Mouse (Mus musculus): ENCODE measurements around the gene Il13. TPM values are rescaled to one million over a fixed set of nuclear protein-coding genes. Genes with fewer than 3 reads are reported as not detected.

Gene Il13
- polyA plus RNA-seq, 1 experiment from 2014 or later: not detected

GRCm38 (mm10) chr11:53637046-53637802, 2.7 kb upstream of the Il13 start:
- peak; percentile 36 for DNase-seq (ENCODE audit: low spot score)
- Histone ChIP-seq H3K9me3 (ENCODE audit: control insufficient read depth, low read length) (no peaks in the 10 kb centered on the region), H3K27ac (ENCODE audit: low read depth, low read length) (no peak overlapping the region), H3K4me2 (replicated peaks; ENCODE audit: low read depth, low read length) (no peak overlapping the region), H3K4me1 (replicated peaks; ENCODE audit: control insufficient read depth, insufficient read depth, low read length) (peaks cover 6% of the 10 kb centered on the region; the same call in 1 of the 2 replicates), H3K36me3 (ENCODE audit: control insufficient read depth, insufficient read depth, low read length) (no peaks in the 10 kb centered on the region), H3K9ac (ENCODE audit: low read depth, low read length) (no peak overlapping the region), H3K4me3 (ENCODE audit: low read depth, low read length) (no peak overlapping the region), H3K27me3 (ENCODE audit: control insufficient read depth, insufficient read depth, low read length) (peaks cover 20% of the 10 kb centered on the region)
- 18% methylated on average over 21 of the region's 21 CpGs for WGBS
- ATAC-seq (ENCODE audit: low FRiP score): no peak

GRCm38 (mm10) chr11:53636183-53636646, 1.7 kb upstream of the Il13 start:
- H3K27ac ChIP-seq (ENCODE audit: low read depth, low read length): no peak overlapping the region
- DNase-seq (ENCODE audit: low spot score) (peak; percentile 28), ATAC-seq (ENCODE audit: low FRiP score) (no peak)
- peak overlapping the region; percentile 41; the same call in 1 of the 2 replicates for H3K9ac ChIP-seq (ENCODE audit: low read depth, low read length)
- peaks cover 6% of the 10 kb centered on the region; the same call in 1 of the 2 replicates for H3K4me1 ChIP-seq (replicated peaks; ENCODE audit: control insufficient read depth, insufficient read depth, low read length)
- no peaks in the 10 kb centered on the region for H3K9me3 ChIP-seq (ENCODE audit: control insufficient read depth, low read length)
- 3% methylated on average over 39 of the region's 40 CpGs for WGBS
- peak overlapping the region; percentile 62 for H3K4me2 ChIP-seq (replicated peaks; ENCODE audit: low read depth, low read length)
- peaks cover 20% of the 10 kb centered on the region for H3K27me3 ChIP-seq (ENCODE audit: control insufficient read depth, insufficient read depth, low read length)
- peak overlapping the region; percentile 29 for H3K4me3 ChIP-seq (ENCODE audit: low read depth, low read length)
- H3K36me3 ChIP-seq (ENCODE audit: control insufficient read depth, insufficient read depth, low read length): no peaks in the 10 kb centered on the region

- WGBS: 41% methylated on average over 9 of the region's 9 CpGs
- Histone ChIP-seq H3K4me1 (replicated peaks; ENCODE audit: control insufficient read depth, insufficient read depth, low read length) (peaks cover 6% of the 10 kb centered on the region; the same call in 1 of the 2 replicates), H3K4me3 (ENCODE audit: low read depth, low read length) (peak overlapping the region; percentile 29), H3K4me2 (replicated peaks; ENCODE audit: low read depth, low read length) (peak overlapping the region; percentile 62), H3K27me3 (ENCODE audit: control insufficient read depth, insufficient read depth, low read length) (peaks cover 20% of the 10 kb centered on the region), H3K27ac (ENCODE audit: low read depth, low read length) (no peak overlapping the region), H3K9me3 (ENCODE audit: control insufficient read depth, low read length) (no peaks in the 10 kb centered on the region), H3K36me3 (ENCODE audit: control insufficient read depth, insufficient read depth, low read length) (no peaks in the 10 kb centered on the region), H3K9ac (ENCODE audit: low read depth, low read length) (no peak overlapping the region; the same call in 1 of the 2 replicates)
- ATAC-seq (ENCODE audit: low FRiP score) (no peak), DNase-seq (ENCODE audit: low spot score) (peak; percentile 15)
Measured at GRCm38 (mm10) chr11:53635590-53636182, 1.2 kb upstream of the Il13 start.

- H3K9ac ChIP-seq (ENCODE audit: low read depth, low read length): no peak overlapping the region
- no peak overlapping the region for H3K4me2 ChIP-seq (replicated peaks; ENCODE audit: low read depth, low read length)
- H3K4me1 ChIP-seq (replicated peaks; ENCODE audit: control insufficient read depth, insufficient read depth, low read length): peaks cover 6% of the 10 kb centered on the region; the same call in 1 of the 2 replicates
- no peak overlapping the region for H3K4me3 ChIP-seq (ENCODE audit: low read depth, low read length)
- H3K27me3 ChIP-seq (ENCODE audit: control insufficient read depth, insufficient read depth, low read length): peaks cover 20% of the 10 kb centered on the region
- no peak overlapping the region for H3K27ac ChIP-seq (ENCODE audit: low read depth, low read length)
- no peaks in the 10 kb centered on the region for H3K36me3 ChIP-seq (ENCODE audit: control insufficient read depth, insufficient read depth, low read length)
- no peaks in the 10 kb centered on the region for H3K9me3 ChIP-seq (ENCODE audit: control insufficient read depth, low read length)
- no peak for ATAC-seq (ENCODE audit: low FRiP score)
- 88% methylated on average over 7 of the region's 7 CpGs for WGBS
- DNase-seq (ENCODE audit: low spot score): no peak
Measured at GRCm38 (mm10) chr11:53633644-53634043, 858 bp downstream of the Il13 start.

GRCm38 (mm10) chr11:53632122-53632733, 2.3 kb downstream of the Il13 start:
- H3K27ac ChIP-seq (ENCODE audit: low read depth, low read length): no peak overlapping the region
- H3K4me1 ChIP-seq (replicated peaks; ENCODE audit: control insufficient read depth, insufficient read depth, low read length): peaks cover 6% of the 10 kb centered on the region; the same call in 1 of the 2 replicates
- ATAC-seq (ENCODE audit: low FRiP score) (no peak), DNase-seq (ENCODE audit: low spot score) (peak; percentile 30)
- no peaks in the 10 kb centered on the region for H3K36me3 ChIP-seq (ENCODE audit: control insufficient read depth, insufficient read depth, low read length)
- WGBS: 71% methylated on average over 14 of the region's 14 CpGs
- H3K27me3 ChIP-seq (ENCODE audit: control insufficient read depth, insufficient read depth, low read length): peaks cover 18% of the 10 kb centered on the region
- no peak overlapping the region for H3K9ac ChIP-seq (ENCODE audit: low read depth, low read length)
- no peaks in the 10 kb centered on the region for H3K9me3 ChIP-seq (ENCODE audit: control insufficient read depth, low read length)
- no peak overlapping the region for H3K4me3 ChIP-seq (ENCODE audit: low read depth, low read length)
- H3K4me2 ChIP-seq (replicated peaks; ENCODE audit: low read depth, low read length): no peak overlapping the region

- no peak overlapping the region for H3K27ac ChIP-seq (ENCODE audit: low read depth, low read length)
- 5% methylated on average over 1 of the region's 1 CpGs for WGBS
- ATAC-seq (ENCODE audit: low FRiP score) (peak; percentile 59; the same call in 1 of the 2 replicates), DNase-seq (ENCODE audit: low spot score) (peak; percentile 89)
- H3K9ac ChIP-seq (ENCODE audit: low read depth, low read length): no peak overlapping the region
- no peaks in the 10 kb centered on the region; the same call in 1 of the 2 replicates for H3K4me1 ChIP-seq (replicated peaks; ENCODE audit: control insufficient read depth, insufficient read depth, low read length)
- no peaks in the 10 kb centered on the region for H3K9me3 ChIP-seq (ENCODE audit: control insufficient read depth, low read length)
- no peaks in the 10 kb centered on the region for H3K36me3 ChIP-seq (ENCODE audit: control insufficient read depth, insufficient read depth, low read length)
- no peak overlapping the region for H3K4me3 ChIP-seq (ENCODE audit: low read depth, low read length)
- H3K27me3 ChIP-seq (ENCODE audit: control insufficient read depth, insufficient read depth, low read length): 0 out of 2 replicates have a peak, but pooled peaks cover 3% of the 10 kb centered on the region
- H3K4me2 ChIP-seq (replicated peaks; ENCODE audit: low read depth, low read length): no peak overlapping the region
Measured at GRCm38 (mm10) chr11:53627859-53628258, 6.6 kb downstream of the Il13 start.

- Histone ChIP-seq H3K4me1 (replicated peaks; ENCODE audit: control insufficient read depth, insufficient read depth, low read length) (no peaks in the 10 kb centered on the region; the same call in 1 of the 2 replicates), H3K4me2 (replicated peaks; ENCODE audit: low read depth, low read length) (no peak overlapping the region), H3K36me3 (ENCODE audit: control insufficient read depth, insufficient read depth, low read length) (no peaks in the 10 kb centered on the region), H3K9ac (ENCODE audit: low read depth, low read length) (no peak overlapping the region), H3K4me3 (ENCODE audit: low read depth, low read length) (no peak overlapping the region), H3K27me3 (ENCODE audit: control insufficient read depth, insufficient read depth, low read length) (0 out of 2 replicates have a peak, but pooled peaks cover 3% of the 10 kb centered on the region), H3K27ac (ENCODE audit: low read depth, low read length) (no peak overlapping the region), H3K9me3 (ENCODE audit: control insufficient read depth, low read length) (no peaks in the 10 kb centered on the region)
- WGBS: 78% methylated on average over 17 of the region's 17 CpGs
- DNase-seq (ENCODE audit: low spot score) (no peak), ATAC-seq (ENCODE audit: low FRiP score) (no peak)
Measured at GRCm38 (mm10) chr11:53626802-53627373, 7.6 kb downstream of the Il13 start.

GRCm38 (mm10) chr11:53624124-53624523, 10.4 kb downstream of the Il13 start:
- Histone ChIP-seq H3K9me3 (ENCODE audit: control insufficient read depth, low read length) (no peaks in the 10 kb centered on the region), H3K4me1 (replicated peaks; ENCODE audit: control insufficient read depth, insufficient read depth, low read length) (no peaks in the 10 kb centered on the region; the same call in 1 of the 2 replicates), H3K27ac (ENCODE audit: low read depth, low read length) (no peak overlapping the region), H3K4me3 (ENCODE audit: low read depth, low read length) (no peak overlapping the region), H3K4me2 (replicated peaks; ENCODE audit: low read depth, low read length) (no peak overlapping the region), H3K36me3 (ENCODE audit: control insufficient read depth, insufficient read depth, low read length) (no peaks in the 10 kb centered on the region), H3K9ac (ENCODE audit: low read depth, low read length) (no peak overlapping the region), H3K27me3 (ENCODE audit: control insufficient read depth, insufficient read depth, low read length) (0 out of 2 replicates have a peak, but pooled peaks cover 3% of the 10 kb centered on the region)
- 92% methylated on average over 2 of the region's 2 CpGs for WGBS
- no peak for ATAC-seq (ENCODE audit: low FRiP score)
- DNase-seq (ENCODE audit: low spot score): no peak

All from hindbrain, embryonic 11.5 days (tissue).